Mouse (Mus musculus) C2C12 (cell line): Measurements from ENCODE around the gene Nceh1. TPM values are rescaled to one million over a fixed set of nuclear protein-coding genes. Genes with fewer than 3 reads are reported as not detected.
"Not testable (repeated sequence)": the region's sequence is repeated elsewhere in the genome, so short reads cannot be mapped to it uniquely, and the experiment has no call there.

Experiments
- H3K27me3 ChIP-seq: one replicate; pipeline ENCODE4 v1.6.1; 2011; ENCODE audit not compliant: control insufficient read depth, insufficient read depth, insufficient read length
- H3K36me3 ChIP-seq: one replicate; pipeline ENCODE4 v1.6.1; 2011; ENCODE audit not compliant: control insufficient read depth, insufficient read depth
- H3K4me3 ChIP-seq: one replicate; pipeline ENCODE4 v1.5.1; 2011; ENCODE audit warnings: mild to moderate bottlenecking, control low read depth; ENCODE audit not compliant: poor library complexity, insufficient read depth, severe bottlenecking
- H3K79me2 ChIP-seq: one replicate; pipeline ENCODE4 v1.6.1; 2011; ENCODE audit not compliant: control insufficient read depth, insufficient read depth
- H3K79me3 ChIP-seq: one replicate; pipeline ENCODE4 v1.6.1; 2011; ENCODE audit warnings: low read depth, control low read depth
- H3ac ChIP-seq: one replicate; pipeline ENCODE3; 2011; ENCODE audit warnings: low read depth; ENCODE audit not compliant: control insufficient read depth, insufficient read length
- CEBPB ChIP-seq: IDR thresholded peaks from one replicate; pipeline ENCODE4 v1.6.1; 2011; ENCODE audit warnings: low read depth, mild to moderate bottlenecking, control low read depth, moderate library complexity
- CTCF ChIP-seq: IDR thresholded peaks from one replicate; pipeline ENCODE4 v1.5.1; 2011; ENCODE audit not compliant: control insufficient read depth, insufficient read depth, insufficient read length
- FOSL1 ChIP-seq: IDR thresholded peaks from one replicate; pipeline ENCODE4 v1.8.0; 2011; ENCODE audit warnings: mild to moderate bottlenecking, low read length; ENCODE audit not compliant: poor library complexity, insufficient read depth, severe bottlenecking
- MAX ChIP-seq: IDR thresholded peaks from one replicate; pipeline ENCODE4 v1.6.1; 2011; ENCODE audit warnings: mild to moderate bottlenecking, control low read depth
- MYOD1 ChIP-seq: IDR thresholded peaks from one replicate; pipeline ENCODE4 v1.6.1; 2011; ENCODE audit warnings: low read depth; ENCODE audit not compliant: control insufficient read depth, insufficient read length
- MYOG ChIP-seq: IDR thresholded peaks from one replicate; pipeline ENCODE4 v1.6.1; 2011; ENCODE audit not compliant: control insufficient read depth, insufficient read length; ENCODE audit errors: extremely low read depth
- USF1 ChIP-seq: IDR thresholded peaks from one replicate; pipeline ENCODE4 v1.6.1; 2011; ENCODE audit warnings: low read depth, mild to moderate bottlenecking, control low read depth, moderate library complexity
- polyA plus RNA-seq: library from polyadenylated mRNA; unstranded; fragments of >200 nt; fragmentation: generic; extraction: Trizol; gene quantifications from one replicate; pipeline ENCODE4 v1.2.1, GENCODE M21; 2012; ENCODE audit warnings: missing spikeins

Gene Nceh1
- polyA plus RNA-seq, 1 experiment, result 8.3 TPM

- no peak overlapping the region for H3K4me3 ChIP-seq
- H3ac ChIP-seq, result no peak overlapping the region
- no peaks in the 10 kb centered on the region for H3K79me2 ChIP-seq
- TF ChIP-seq MYOD1, result no peak
- TF ChIP-seq FOSL1, result no peak
- TF ChIP-seq USF1, result no peak
- no peak for TF ChIP-seq MAX
- TF ChIP-seq CTCF, result no peak
- no peak for TF ChIP-seq CEBPB
- no peak for TF ChIP-seq MYOG
- no peaks in the 10 kb centered on the region for H3K79me3 ChIP-seq
- no peaks in the 10 kb centered on the region for H3K36me3 ChIP-seq
- no peaks in the 10 kb centered on the region for H3K27me3 ChIP-seq
Measured at GRCm38 (mm10) chr3:27283796-27284195, 101.0 kb downstream of the Nceh1 start.

- H3K27me3 ChIP-seq, result no peaks in the 10 kb centered on the region
- no peak overlapping the region for H3ac ChIP-seq
- no peak for TF ChIP-seq CEBPB
- no peak for TF ChIP-seq MYOG
- no peak for TF ChIP-seq MAX
- TF ChIP-seq USF1, result no peak
- no peak for TF ChIP-seq MYOD1
- no peak for TF ChIP-seq FOSL1
- no peaks in the 10 kb centered on the region for H3K79me2 ChIP-seq
- no peak overlapping the region for H3K4me3 ChIP-seq
- no peaks in the 10 kb centered on the region for H3K79me3 ChIP-seq
- H3K36me3 ChIP-seq, result no peaks in the 10 kb centered on the region
Measured at GRCm38 (mm10) chr3:27284227-27284626, 101.5 kb downstream of the Nceh1 start.

GRCm38 (mm10) chr3:27285072-27285471, 102.3 kb downstream of the Nceh1 start:
- Histone ChIP-seq H3K79me2 (no peaks in the 10 kb centered on the region), H3K4me3 (no peak overlapping the region), H3K27me3 (no peaks in the 10 kb centered on the region), H3ac (no peak overlapping the region), H3K79me3 (no peaks in the 10 kb centered on the region), H3K36me3 (no peaks in the 10 kb centered on the region)
- TF ChIP-seq CTCF, result no peak
- TF ChIP-seq MAX, result no peak
- TF ChIP-seq USF1, result no peak
- TF ChIP-seq CEBPB, result no peak
- TF ChIP-seq FOSL1, result no peak
- no peak for TF ChIP-seq MYOG
- no peak for TF ChIP-seq MYOD1

- TF ChIP-seq MYOD1 (no peak), CEBPB (no peak), FOSL1 (no peak), MYOG (no peak), USF1 (no peak), CTCF (no peak), MAX (no peak)
- Histone ChIP-seq H3K79me2 (no peaks in the 10 kb centered on the region), H3K4me3 (no peak overlapping the region), H3K27me3 (no peaks in the 10 kb centered on the region), H3K36me3 (no peaks in the 10 kb centered on the region), H3ac (no peak overlapping the region), H3K79me3 (no peaks in the 10 kb centered on the region)
Measured at GRCm38 (mm10) chr3:27288301-27288700, 105.5 kb downstream of the Nceh1 start.

DNA sequence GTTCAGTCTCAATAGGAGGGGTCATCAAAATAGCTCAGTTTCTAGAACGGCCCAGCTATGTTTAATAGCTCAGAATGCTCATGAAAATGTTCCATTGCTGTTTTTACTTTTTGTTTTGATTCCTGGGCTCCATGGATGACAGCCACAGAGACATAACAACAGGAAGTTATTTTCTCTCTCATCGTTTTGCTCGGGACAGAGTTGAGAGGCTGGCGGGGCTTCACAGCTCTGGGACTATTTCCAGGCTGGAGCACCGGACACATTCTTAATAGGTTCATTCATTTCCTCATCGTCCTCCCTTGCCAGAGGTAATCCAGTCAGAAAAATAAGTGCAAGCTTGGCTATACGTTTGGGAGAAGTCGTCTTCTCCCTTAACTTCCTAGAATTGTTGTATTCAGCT, 106.1 kb downstream of the Nceh1 start:
- no peak overlapping the region for H3K4me3 ChIP-seq
- no peaks in the 10 kb centered on the region for H3K79me2 ChIP-seq
- no peak for TF ChIP-seq MYOG
- no peak for TF ChIP-seq MAX
- no peak for TF ChIP-seq MYOD1
- no peak for TF ChIP-seq FOSL1
- TF ChIP-seq CEBPB, result no peak
- no peak for TF ChIP-seq USF1
- no peaks in the 10 kb centered on the region for H3K36me3 ChIP-seq
- no peak overlapping the region for H3ac ChIP-seq
- H3K27me3 ChIP-seq, result no peaks in the 10 kb centered on the region
- no peaks in the 10 kb centered on the region for H3K79me3 ChIP-seq

DNA sequence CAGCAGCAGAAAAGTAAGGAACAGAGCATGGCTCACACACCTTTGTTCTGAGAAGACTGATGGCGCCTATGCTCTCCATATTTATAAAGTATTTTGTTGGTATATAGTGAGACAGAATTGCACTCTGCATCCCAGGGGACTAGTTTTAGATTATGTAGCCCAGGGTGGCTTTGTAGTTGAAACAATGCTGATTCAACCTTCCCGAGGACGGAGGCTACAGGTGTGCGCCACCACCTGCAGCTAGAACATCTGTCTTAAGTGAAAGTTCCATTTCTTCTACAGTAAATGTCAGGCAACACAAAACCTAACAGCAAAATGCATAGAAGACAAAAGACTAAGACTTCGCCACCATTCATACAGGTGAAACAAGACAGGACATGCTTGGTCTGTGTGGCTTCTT, 107.5 kb downstream of the Nceh1 start:
- no peaks in the 10 kb centered on the region for H3K27me3 ChIP-seq
- no peak overlapping the region for H3ac ChIP-seq
- H3K79me2 ChIP-seq, result no peaks in the 10 kb centered on the region
- no peaks in the 10 kb centered on the region for H3K79me3 ChIP-seq
- H3K36me3 ChIP-seq, result no peaks in the 10 kb centered on the region
- no peak overlapping the region for H3K4me3 ChIP-seq
- TF ChIP-seq MAX, result no peak
- TF ChIP-seq MYOG, result no peak
- TF ChIP-seq USF1, result no peak
- TF ChIP-seq CTCF, result no peak
- no peak for TF ChIP-seq FOSL1
- TF ChIP-seq CEBPB, result no peak
- no peak for TF ChIP-seq MYOD1

DNA sequence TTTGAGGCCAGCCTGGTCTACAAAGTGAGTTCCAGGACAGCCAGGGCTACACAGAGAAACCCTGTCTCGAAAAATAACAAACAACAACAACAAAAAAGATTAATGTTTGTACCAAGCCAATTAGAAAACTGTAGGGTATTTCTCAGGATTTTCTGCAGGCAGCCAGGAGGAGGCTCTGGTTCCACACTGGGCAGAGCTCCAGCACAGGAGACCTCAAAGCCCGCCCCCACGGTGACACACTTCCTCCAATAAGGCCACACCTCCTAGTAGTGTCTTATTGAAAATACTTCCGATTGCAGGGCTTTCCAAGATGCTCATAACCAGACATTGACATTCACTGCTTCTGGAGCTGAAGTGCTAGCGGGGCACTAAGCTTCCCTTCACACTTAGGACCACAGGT, 108.2 kb downstream of the Nceh1 start:
- not testable (repeated sequence) for H3K79me2 ChIP-seq, H3K27me3 ChIP-seq, H3ac ChIP-seq, H3K36me3 ChIP-seq, H3K79me3 ChIP-seq, H3K4me3 ChIP-seq

GRCm38 (mm10) chr3:27291411-27291810, 108.6 kb downstream of the Nceh1 start:
- not testable (repeated sequence) for H3K36me3 ChIP-seq, H3K27me3 ChIP-seq, H3K79me3 ChIP-seq, H3ac ChIP-seq, H3K79me2 ChIP-seq, H3K4me3 ChIP-seq
